Mouse (Mus musculus) megakaryocyte-erythroid progenitor cell, adult 5-6 weeks (primary cell): ENCODE measurements at regions not wholly inside any gene's neighbourhood (a gene's known extent, or its start where the extent isn't known, plus 50 kb on each side); places are given as distances from the start of the nearest gene placed in this dataset.

Experiments
- ATAC-seq: replicated peaks from 2 replicates; pipeline ENCODE4 v1.8.0; 2016; ENCODE audit warnings: mild to moderate bottlenecking, inconsistent platforms; ENCODE audit not compliant: severe bottlenecking, poor library complexity, low FRiP score, low TSS enrichment

DNA sequence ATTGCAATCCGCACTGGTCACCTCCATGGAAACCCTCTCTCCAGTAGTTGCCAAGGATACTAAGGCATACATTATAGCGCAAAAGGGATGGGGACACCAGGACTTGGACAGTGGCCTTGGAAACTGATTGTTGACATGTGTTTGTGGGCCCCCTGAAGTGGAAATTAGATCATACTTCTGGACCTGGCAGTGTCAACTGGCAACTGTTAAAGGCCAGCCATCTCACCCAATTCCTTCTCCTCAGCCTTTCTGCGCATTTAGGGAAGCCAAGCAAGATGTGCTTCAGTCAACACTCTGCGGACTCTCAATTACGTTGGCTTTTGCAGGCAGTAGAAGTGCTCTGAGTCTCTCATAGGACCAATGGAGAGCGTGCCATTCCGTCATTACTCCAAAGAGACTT lies 483.2 kb upstream of the Klf4 start:
- no peak for ATAC-seq

DNA sequence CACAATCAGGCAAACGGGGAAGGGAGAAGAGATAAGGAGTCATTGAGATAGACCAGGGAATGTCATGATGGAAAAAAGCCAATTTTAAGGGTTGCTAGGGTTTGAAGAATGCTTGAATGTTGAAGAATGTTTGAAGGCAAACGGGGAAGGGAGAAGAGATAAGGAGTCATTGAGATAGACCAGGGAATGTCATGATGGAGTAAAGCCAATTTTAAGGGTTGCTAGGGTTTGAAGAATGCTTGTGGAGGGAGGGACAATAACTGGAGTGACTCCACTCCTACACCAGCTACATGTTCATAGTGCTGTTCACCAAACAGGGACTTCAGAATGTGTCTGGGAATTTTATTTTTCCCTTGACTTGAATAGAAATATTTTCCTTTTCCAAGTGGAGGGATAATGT lies 476.0 kb upstream of the Klf4 start:
- ATAC-seq = no peak

DNA sequence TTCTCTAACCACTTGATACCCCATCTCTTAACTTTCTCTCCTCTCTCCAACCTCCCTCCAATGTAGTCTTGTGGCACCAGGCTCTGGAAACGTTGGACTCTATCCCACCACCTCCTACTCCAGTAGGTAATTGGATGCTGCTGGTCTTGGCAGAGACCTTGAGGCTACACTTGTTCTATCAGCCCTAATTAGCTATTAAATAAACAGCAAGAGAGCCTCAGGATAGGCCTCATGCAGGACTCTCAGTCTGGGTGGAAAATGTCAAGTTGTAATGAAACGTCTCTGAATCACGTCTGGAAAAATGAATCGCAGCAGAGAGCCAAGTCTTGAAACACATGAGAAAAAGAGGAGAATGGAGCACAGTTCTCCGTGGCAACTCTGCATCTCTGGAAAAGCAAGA lies 472.0 kb upstream of the Klf4 start:
- ATAC-seq = no peak

DNA sequence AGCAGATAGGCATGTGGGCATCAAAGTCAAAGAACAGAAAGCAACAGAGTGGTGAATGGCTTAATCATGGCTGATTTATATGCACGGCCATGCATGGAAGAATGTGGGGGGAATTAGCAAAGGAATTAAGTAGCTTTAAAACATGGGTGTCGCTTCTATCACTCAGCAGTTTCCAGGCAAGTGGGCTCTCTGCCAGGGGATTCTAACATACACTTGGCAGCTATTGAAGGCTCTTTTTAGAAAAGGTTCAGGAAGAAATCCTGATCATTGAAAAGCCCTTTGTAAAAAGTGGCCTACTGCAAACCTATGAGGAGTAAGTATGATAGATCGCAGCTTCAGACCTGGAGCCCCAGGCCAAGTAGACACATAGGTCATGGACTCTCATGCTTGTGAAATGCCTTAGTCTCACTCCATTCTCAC lies 469.1 kb upstream of the Klf4 start:
- ATAC-seq = no peak

DNA sequence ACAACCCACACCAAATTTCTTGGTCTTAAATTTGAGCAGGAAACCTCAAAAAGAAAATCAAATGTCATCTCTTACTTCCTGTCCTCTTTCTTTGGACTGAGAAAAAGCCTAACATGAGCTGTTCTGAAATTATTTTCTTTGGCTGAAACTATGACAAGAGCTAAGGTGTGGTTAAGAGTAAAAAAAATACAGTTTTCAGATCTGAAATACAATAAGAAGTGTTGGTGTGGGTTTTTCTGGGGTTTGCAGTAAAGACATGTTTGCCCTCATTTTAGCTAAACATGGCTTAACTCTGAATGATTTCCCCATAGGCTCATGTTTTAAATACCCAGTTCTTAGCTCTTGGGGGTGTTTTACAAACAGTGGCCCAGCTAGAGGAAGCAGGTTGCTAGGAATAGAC lies 451.8 kb upstream of the Klf4 start:
- ATAC-seq = no peak

DNA sequence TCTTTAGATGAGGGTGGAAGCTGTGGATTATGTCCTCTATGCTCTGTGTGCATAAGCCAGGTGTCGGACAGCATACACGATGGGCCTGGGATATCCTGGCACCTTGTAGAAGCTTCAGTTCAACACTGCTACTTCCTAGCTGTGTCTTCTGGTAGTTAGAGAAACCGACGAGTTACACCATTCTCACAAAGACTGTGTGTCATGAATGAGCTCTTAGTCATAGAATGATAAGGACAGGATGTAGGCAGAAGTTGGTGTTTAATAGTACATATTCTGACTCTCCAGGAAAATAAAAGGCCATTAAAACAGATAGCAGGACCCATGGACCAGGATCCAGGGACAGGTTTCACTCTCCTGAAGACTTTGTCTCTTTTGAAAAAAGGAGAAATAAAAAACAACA lies 446.3 kb upstream of the Klf4 start:
- ATAC-seq = no peak

DNA sequence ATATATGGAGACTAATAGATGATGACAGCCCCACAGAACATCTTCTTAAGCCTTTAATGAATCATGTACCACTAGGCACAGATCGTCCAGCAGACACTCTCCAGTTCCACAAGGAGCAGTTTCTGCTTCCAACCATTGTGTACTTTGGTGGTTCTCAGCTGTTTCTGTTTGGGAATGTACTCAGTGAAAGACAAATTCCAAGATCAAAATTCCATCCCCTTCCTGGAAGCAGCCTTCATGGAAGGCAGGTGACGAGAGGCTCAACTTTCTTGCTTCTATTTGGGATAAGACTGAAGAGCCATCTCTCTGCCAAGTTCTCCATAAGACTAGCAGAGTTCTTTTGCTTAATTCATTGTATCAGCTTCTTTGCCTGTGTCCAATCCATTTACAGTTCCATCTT lies 444.0 kb upstream of the Klf4 start:
- no peak for ATAC-seq

DNA sequence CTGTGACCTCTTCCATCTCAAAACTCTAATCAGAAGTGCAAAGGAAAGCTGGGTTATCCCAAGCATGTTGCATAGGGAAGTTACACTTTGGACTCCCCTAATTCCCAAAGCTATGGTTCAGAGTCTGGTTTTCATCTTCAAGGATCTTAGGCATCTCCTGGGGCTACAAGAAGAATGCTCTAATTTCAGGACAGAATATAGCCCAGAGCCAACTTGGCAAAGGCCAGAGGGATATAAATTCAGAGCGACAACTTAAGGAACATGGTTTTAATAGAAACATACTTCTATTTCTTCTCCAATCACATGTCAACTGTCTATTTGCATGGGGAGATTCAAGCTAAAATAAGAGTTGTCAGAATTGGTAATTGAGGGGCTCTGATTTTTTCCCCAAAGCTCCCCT lies 441.4 kb upstream of the Klf4 start:
- no peak for ATAC-seq

DNA sequence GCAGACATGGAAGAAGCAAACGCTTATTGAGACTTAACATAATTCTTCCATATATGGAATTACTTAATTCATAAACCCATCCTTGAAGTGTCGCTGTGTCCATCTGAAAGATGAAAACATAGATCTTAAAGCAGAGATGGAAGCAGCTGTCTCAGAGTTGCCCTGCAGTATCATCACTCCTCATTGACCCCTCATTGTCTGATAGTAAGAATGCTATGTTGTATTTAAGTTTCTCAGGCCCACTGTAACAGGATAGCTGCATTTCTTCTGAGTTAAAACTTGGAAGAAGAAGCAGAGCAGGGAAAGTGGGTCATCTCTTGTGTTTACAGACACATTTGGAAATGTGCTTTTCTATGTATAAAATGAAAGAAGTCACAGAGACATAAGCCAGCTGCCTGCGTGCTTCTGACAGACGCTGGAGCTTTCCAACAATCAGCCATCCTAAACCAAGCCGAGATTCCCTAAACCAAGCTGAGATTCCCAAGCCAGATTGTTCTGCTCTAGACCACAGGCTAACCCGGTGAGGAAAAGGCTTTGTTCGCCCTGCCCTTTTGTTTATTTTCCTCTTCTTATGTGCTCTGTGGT lies 440.1 kb upstream of the Klf4 start:
- no peak for ATAC-seq

DNA sequence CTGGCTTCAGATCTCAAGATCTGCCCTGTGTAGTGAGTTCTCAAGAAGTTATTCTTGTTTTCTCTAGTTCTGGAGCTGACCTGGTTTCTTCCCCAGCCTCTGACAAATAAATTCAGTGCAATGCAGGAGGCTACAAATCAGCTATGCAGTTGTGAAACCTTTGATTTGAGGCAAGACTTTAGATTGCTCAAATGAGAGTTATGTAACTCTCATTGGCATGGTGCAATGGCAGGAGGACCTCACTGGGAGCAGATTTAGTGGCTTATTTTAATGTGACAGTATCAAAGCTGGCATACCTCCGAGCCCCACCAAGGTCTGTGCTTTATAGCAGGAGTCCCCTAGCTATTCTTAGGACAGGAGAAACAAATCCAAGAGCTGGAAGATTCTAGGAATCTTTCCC lies 427.8 kb upstream of the Klf4 start:
- ATAC-seq = no peak

DNA sequence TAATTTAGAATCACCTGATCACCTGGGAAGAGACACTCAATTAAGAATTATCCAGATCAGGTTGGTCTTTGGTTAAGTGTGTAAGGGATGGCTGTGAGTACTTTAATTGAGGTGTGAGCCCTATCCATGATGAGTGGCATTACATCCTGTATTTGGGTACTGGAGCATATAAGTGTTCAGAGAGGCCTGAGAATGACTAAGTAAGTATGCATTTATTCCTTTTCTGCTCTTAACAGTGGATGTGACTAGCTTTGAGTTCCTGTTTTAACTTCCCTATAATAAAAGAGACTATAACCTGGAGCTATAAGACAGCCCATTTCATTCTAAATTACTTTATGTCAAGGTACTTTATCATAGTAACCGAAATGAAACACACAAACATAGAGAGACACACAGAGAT lies 421.4 kb upstream of the Klf4 start:
- no peak for ATAC-seq

DNA sequence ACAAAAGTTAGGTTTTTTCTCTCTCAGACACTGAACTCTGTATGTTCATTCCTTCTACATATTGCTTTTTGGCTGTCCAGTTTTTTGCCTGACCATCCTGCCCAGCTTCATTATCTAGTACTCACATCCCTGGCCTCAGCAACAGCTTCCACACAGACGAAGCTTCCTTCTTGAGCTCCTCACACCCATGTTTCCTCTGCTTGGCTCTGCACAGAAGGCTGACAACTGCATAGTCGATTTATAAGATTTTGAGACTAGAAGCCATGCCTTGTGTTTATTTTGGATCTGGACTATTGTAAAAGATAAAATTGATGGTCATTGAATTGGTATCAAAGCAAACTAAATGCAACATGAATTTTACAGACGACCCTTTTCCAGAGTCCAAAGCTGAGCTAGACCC lies 420.0 kb upstream of the Klf4 start:
- ATAC-seq = no peak

DNA sequence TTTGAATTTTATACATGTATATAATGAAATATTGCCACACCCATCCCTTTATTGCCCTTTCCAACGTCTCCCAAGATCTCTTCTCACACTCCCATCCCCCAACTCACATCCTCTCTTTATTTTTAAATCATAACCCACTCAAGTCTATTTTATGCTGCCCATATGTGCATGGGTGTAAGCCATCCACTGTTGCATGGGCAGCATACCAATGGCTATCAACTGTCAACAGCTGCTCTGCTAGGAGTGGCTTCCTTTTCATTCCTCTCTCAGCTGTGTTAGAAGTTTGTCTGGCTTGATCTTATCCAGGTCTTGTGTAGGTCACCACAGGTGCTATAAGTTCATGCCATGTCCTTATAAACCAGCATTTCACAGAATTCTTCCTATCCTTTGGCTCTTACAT lies 409.2 kb upstream of the Klf4 start:
- ATAC-seq = no peak

DNA sequence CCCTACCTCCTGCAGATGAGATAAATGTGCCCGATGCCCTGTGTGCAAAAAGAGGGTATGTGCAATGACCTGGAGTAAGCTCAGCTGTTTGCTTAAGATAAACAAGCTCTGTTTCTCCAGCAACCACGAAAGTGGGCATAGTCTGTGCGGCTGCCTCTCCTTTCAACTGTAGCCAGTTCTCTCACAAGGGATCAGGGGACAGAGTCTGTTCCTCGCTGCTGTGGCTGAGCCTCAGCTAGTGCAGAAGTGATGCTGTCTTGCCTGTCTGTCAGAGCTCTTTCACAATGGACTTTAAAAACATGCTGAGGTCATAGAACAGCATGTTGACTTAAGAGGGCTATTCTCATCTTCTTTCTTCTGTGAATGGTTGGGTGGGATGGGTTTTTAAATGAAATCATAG lies 406.1 kb upstream of the Klf4 start:
- ATAC-seq = no peak

DNA sequence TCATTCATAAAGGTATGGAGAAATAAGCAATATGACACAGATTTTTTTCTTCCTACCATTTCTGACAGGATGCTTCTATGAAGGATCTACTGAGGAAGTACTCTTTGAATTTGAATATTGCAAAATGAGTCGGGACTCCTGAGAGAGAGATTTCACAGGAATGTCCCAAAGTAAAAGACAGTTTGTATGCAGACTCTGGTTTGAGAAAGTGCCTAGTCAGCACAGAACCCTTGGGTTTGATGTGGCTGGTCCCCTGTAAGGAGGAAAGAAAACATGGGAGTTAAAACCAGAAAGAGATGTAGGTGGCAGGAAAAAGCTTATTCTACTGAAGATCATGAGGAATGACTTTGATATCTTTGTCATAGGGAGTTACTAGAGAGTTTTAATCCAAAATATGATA lies 405.6 kb upstream of the Klf4 start:
- no peak for ATAC-seq

DNA sequence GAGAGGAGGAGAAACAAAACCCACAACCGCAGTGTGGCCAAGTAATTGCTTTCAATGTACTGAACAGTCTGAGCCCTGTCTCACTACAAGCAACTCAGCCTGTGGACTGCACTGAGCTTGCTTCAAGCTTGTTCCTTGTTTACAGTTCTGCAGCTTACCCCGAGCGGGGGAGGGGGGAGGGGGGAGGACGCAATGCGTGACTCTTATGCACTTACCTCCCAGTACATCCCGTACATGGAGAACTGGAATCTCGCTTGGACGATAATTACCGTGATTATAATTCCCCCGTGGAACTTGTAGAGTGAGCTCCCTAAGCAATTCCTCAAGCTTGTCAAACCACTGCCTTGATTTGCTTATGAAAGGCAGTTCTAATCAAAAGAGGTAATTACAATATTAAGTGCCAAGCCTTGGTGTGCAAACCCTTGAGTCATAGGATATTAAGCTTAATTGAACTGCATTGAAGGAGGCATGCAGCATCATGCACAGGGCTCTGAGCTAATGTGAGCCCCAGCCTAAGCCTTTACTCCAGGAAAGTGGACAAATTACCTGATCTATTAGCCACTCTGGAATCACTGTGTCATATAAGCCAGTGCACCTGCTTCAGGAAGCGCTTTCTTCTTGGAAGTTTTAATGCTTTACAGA lies 397.0 kb upstream of the Klf4 start:
- ATAC-seq = no peak

DNA sequence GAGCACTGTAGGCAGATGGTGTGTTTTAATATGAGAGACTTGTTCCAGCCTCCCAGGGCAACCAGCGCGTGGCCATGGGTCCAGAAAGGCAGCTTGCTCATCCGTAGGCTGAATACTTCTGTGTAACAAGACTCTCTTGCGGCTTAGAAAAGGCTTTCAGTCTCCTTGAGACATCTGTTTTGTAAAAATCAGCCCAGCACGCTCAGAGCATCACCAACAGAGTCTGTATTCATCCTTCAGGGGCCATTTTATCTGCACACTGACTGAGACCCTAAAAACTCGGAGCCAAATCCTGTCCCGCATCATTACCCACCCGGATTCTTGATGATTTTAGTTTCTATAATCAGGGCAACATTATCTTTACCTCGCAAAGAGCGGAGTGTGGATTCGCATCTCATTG lies 396.4 kb upstream of the Klf4 start:
- ATAC-seq = no peak

DNA sequence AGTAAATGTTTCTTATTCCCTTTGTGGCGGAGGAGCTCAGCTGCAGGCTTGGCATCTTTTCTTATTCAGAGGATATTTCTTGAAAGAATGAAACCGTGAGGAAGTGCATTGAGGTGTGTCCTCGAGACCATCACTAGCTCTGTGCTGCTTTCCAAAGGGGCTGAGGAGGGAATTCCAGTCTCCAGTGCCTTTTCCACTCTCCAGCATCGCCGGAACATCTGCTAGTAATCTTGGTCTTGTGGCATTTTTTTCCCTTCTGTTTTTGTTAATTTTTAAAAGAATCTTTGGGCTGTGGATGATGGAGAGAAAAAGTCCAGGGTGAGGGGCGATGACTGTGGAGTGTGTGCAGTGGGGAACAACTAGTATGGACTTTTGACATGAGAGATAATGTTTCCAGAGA lies 395.9 kb upstream of the Klf4 start:
- no peak for ATAC-seq

DNA sequence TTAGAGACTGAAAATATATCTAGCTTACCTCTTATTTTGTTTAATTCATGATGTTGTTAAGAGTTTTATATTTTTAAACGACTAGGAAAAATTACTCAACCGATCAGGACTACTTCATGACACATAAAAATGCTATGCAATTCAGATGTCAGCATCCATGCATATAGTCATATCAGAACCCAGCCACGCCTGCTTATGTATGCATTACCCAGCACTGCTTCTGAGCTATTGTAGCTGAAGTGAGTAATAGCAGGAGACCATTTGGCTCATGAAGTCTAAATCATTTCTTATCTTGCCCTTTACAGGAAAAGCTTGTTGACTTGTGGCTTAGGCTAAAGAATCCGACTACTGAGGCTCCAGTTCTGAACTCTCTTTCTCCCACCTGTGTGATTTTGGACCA lies 395.1 kb upstream of the Klf4 start:
- no peak for ATAC-seq

DNA sequence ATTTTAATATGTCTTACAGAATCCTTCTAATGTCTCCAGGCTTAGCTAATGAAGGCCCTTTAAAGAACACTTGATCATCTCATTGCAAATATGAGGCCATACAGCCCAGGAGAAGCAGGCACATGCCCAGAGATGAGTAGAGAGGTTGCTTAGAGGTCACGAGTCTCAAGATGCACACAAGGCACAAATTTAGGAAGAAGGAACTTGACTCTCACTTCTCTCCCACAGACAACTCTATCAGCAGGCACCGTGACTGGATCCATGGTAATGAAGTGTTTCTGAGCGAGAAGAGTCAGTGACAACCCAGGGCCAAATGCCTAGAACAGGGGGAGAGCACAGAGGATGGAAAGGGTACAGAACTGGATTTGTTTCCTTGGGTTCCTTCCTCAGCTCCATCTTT lies 392.7 kb upstream of the Klf4 start:
- no peak for ATAC-seq

DNA sequence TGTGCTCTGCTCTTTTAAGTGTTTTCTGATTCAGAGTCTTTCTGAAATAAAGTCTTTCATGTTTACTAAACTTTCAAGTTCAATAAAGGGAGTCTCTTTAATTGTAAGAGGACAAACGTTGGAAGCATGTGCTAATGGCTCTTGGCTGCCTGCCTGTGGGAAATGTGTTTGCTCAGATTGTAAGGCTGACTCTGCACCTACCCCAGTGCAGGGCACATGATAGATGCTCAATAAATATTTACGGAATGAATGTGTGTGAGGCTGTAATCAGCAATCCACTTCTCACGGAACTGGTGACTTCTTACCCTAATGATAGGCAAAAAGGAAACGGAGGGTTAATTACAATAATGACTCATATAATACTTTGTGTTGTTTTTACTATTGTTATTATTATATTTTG lies 389.0 kb upstream of the Klf4 start:
- no peak for ATAC-seq
